Mouse (Mus musculus): ENCODE data around the gene E330014E10Rik.
"Not testable (repeated sequence)": the region's sequence is repeated elsewhere in the genome, so short reads cannot be mapped to it uniquely, and the experiment has no call there.

The E330014E10Rik gene

GRCm38 (mm10) chr5:95775690-95776089 lies at the start of gene E330014E10Rik:
E330014E10Rik (plus strand) TSS chr5:95775990.
- DNase-seq (ENCODE audit: low spot score), result not testable (repeated sequence)

- DNase-seq (ENCODE audit: low spot score), result not testable (repeated sequence)
Observed at GRCm38 (mm10) chr5:95736073-95736472, 39.7 kb upstream of the E330014E10Rik start, which contains the start of gene Gm7978. Gm7978 (minus strand) TSS chr5:95736173.

- not testable (repeated sequence) for DNase-seq (ENCODE audit: low spot score)
Observed at GRCm38 (mm10) chr5:95741714-95742113, 34.1 kb upstream of the E330014E10Rik start, which contains the start of gene Gm7982. Gm7982 (plus strand) TSS chr5:95742014.

- not testable (repeated sequence) for DNase-seq (ENCODE audit: low spot score)
Observed at GRCm38 (mm10) chr5:95810841-95811240, 35.1 kb downstream of the E330014E10Rik start.

- no peak for DNase-seq (ENCODE audit: low spot score)
Observed at GRCm38 (mm10) chr5:95836580-95836979, 60.8 kb downstream of the E330014E10Rik start.

- no peak for DNase-seq (ENCODE audit: low spot score)
Observed at GRCm38 (mm10) chr5:95854030-95854429, 78.2 kb downstream of the E330014E10Rik start.

All from adipocyte (in vitro differentiated cells).